In the genomic region with DNA sequence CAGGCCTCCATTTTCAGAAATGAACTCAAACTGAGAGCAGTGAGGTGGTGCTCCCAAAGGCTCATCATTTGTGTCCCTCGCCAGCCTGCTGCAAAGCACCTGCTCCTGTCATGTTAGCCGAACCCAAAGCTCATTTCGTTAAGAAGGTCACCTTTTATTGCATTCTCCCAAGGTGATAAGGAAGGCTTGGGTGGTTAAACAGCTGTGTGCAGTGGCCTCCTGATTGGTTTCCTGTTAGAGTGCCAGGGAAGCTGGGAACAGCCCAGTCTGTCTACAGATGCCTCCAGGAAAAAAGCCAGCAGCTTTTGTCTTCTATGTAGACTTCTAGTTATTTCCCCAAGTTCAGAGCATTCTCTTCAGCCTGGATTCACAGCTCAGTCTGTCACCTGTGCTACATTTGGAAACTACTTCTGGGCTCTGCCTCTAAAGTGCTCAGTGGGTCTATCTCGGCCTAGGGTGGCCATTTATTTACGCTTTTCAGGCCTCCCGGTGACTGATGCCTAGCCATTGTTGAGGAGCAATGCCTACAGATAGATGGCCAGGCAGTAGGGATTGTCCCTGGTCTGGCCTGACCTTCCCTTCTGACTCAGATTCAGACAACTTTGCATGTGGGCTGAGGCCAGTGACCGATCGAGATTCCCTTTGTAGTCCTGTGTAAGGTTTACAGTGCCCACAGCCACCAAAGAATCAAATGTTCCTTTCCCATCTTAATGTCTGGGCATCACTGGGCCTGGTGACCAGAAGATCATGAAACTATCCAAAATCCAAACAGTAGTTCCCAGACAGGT, we compare ENCODE assay signal across 27 mouse cellular contexts. TPM values are rescaled to one million over a fixed set of nuclear protein-coding genes. Genes with fewer than 3 reads are reported as not detected.
DNase-seq lines count a peak whose midpoint lies in the region; ATAC-seq and TF ChIP-seq lines count a peak whose summit lies in the region.
"Had no signal": no experiment of that assay in that cellular context is flagged by ENCODE, and none has a peak within 500 bp of the region (broad histone marks: within the 10 kb centered on the region; RNA-seq: fewer than 3 reads in every experiment).

No protein-coding gene starts in this region.

- peaks cover 7% of the 10 kb centered on the region for H3K79me2 ChIP-seq in CH12.LX (replicated peaks; ENCODE audit: control insufficient read depth, extremely low read depth, insufficient read depth, poor library complexity, severe bottlenecking)

- 0 out of 2 replicates have a peak overlapping the region, but pooled peaks have one; percentile 59 for H3K27ac ChIP-seq in embryonic facial prominence, embryonic 12.5 days
- no peak overlapping the region for H3K27ac ChIP-seq in embryonic facial prominence, embryonic 10.5 days (replicated peaks)
- no peak overlapping the region for H3K27ac ChIP-seq in CH12.LX (ENCODE audit: insufficient read depth, low read depth)
- H3K27ac ChIP-seq in intestine, embryonic 16.5 days (ENCODE audit: low read length): no peak overlapping the region
- H3K27ac ChIP-seq in stomach, embryonic 16.5 days (ENCODE audit: low read length): 0 out of 2 replicates have a peak overlapping the region, but pooled peaks have one; percentile 35
- H3K27ac ChIP-seq in forebrain, embryonic 16.5 days (ENCODE audit: low read length): no peak overlapping the region
- no peak overlapping the region for H3K27ac ChIP-seq in layer of hippocampus, adult 2 months
- H3K27ac ChIP-seq: forebrain, embryonic 13.5 days; gastrocnemius, adult 2 months; heart, embryonic 10.5 days; heart, embryonic 13.5 days; hindbrain, embryonic 14.5 days had no signal

- no peak for TF ChIP-seq CTCF in CH12.LX (conservative IDR thresholded peaks at IDR 0.05 in 1 of 2, IDR thresholded peaks at IDR 0.05 in 1 of 2; ENCODE audit: low read depth in 2 of 2, low read length in 2 of 2)
- TF ChIP-seq CTCF in layer of hippocampus, adult 2 months (conservative IDR thresholded peaks at IDR 0.05): no peak

- no peak for DNase-seq in embryonic facial prominence, embryonic 10.5 days (ENCODE audit: low spot score)
- no peak for DNase-seq in CH12.LX (ENCODE audit: extremely low read depth)
- DNase-seq in gastrocnemius, postnatal 25 days: no peak
- DNase-seq in layer of hippocampus, adult 2 months (ENCODE audit: low spot score in 2 of 2): no peak
- DNase-seq: adrenal gland, postnatal 10 days; adrenal gland, postnatal 36 days; cerebellum, adult 11 months; cerebellum, adult 2 months; cerebellum, adult 9-11 months; cerebellum, postnatal 25 days; forebrain, postnatal 0 days; gastrocnemius, adult 2 months; gastrocnemius, postnatal 14 days; heart, adult 18-20 months; heart, postnatal 14 days; heart, postnatal 4 days had no signal

- no peak overlapping the region for H3K9ac ChIP-seq in embryonic facial prominence, embryonic 12.5 days
- no peak overlapping the region for H3K9ac ChIP-seq in CH12.LX (ENCODE audit: insufficient read depth, low read depth)
- peak overlapping the region; percentile 42; the same call in 1 of the 2 replicates for H3K9ac ChIP-seq in intestine, embryonic 16.5 days (ENCODE audit: low read depth, low read length)
- H3K9ac ChIP-seq in stomach, embryonic 16.5 days (ENCODE audit: low read length): no peak overlapping the region
- H3K9ac ChIP-seq in forebrain, embryonic 16.5 days (replicated peaks; ENCODE audit: low read depth, low read length): no peak overlapping the region
- H3K9ac ChIP-seq: forebrain, embryonic 13.5 days; forebrain, postnatal 0 days; heart, embryonic 13.5 days; hindbrain, embryonic 14.5 days had no signal

- no peak for TF ChIP-seq RAD21 in CH12.LX (IDR thresholded peaks at IDR 0.05; ENCODE audit: low read depth, low read length)

- H3K9me3 ChIP-seq in embryonic facial prominence, embryonic 12.5 days: no peaks in the 10 kb centered on the region
- no peaks in the 10 kb centered on the region for H3K9me3 ChIP-seq in embryonic facial prominence, embryonic 10.5 days
- H3K9me3 ChIP-seq in CH12.LX (replicated peaks; ENCODE audit: low read length): no peaks in the 10 kb centered on the region
- no peaks in the 10 kb centered on the region for H3K9me3 ChIP-seq in intestine, embryonic 16.5 days (ENCODE audit: control insufficient read depth, low read length)
- H3K9me3 ChIP-seq in stomach, embryonic 16.5 days (replicated peaks; ENCODE audit: control insufficient read depth, low read length): no peaks in the 10 kb centered on the region
- H3K9me3 ChIP-seq in forebrain, embryonic 16.5 days (ENCODE audit: control insufficient read depth, low read length): no peaks in the 10 kb centered on the region
- H3K9me3 ChIP-seq: forebrain, embryonic 10.5 days; forebrain, embryonic 13.5 days; G1E; heart, embryonic 10.5 days; heart, embryonic 13.5 days had no signal

- H3K4me1 ChIP-seq in embryonic facial prominence, embryonic 12.5 days: peaks cover 25% of the 10 kb centered on the region
- H3K4me1 ChIP-seq in embryonic facial prominence, embryonic 10.5 days: peaks cover 42% of the 10 kb centered on the region
- peaks cover 12 to 30% of the 10 kb centered on the region in 2 experiments for H3K4me1 ChIP-seq in CH12.LX (ENCODE audit: control insufficient read depth in 1 of 2, insufficient read depth in 2 of 2)
- H3K4me1 ChIP-seq in intestine, embryonic 16.5 days (ENCODE audit: control insufficient read depth, insufficient read depth, low read length): peaks cover 19% of the 10 kb centered on the region
- peaks cover 27% of the 10 kb centered on the region for H3K4me1 ChIP-seq in stomach, embryonic 16.5 days (ENCODE audit: control insufficient read depth, insufficient read depth, low read length)
- peaks cover 18% of the 10 kb centered on the region for H3K4me1 ChIP-seq in forebrain, embryonic 16.5 days (replicated peaks; ENCODE audit: control insufficient read depth, insufficient read depth, low read length)

- H3K36me3 ChIP-seq in embryonic facial prominence, embryonic 12.5 days: no peaks in the 10 kb centered on the region
- H3K36me3 ChIP-seq in embryonic facial prominence, embryonic 10.5 days (replicated peaks): peaks cover 15% of the 10 kb centered on the region
- H3K36me3 ChIP-seq in CH12.LX (replicated peaks in 1 of 2; ENCODE audit: control insufficient read depth in 1 of 2, insufficient read depth in 1 of 2, low read length in 1 of 2): peaks cover 0 to 56% of the 10 kb centered on the region in 2 experiments
- no peaks in the 10 kb centered on the region for H3K36me3 ChIP-seq in intestine, embryonic 16.5 days (ENCODE audit: control insufficient read depth, insufficient read depth, low read length)
- H3K36me3 ChIP-seq in stomach, embryonic 16.5 days (ENCODE audit: control insufficient read depth, insufficient read depth, low read length): no peaks in the 10 kb centered on the region
- H3K36me3 ChIP-seq in forebrain, embryonic 16.5 days (ENCODE audit: control insufficient read depth, insufficient read depth): no peaks in the 10 kb centered on the region

- ATAC-seq in embryonic facial prominence, embryonic 12.5 days (ENCODE audit: insufficient number of reproducible peaks, insufficient read depth, low FRiP score, low TSS enrichment): no peak
- ATAC-seq in intestine, embryonic 16.5 days: peak; percentile 81
- no peak for ATAC-seq in stomach, embryonic 16.5 days (ENCODE audit: insufficient read depth, low FRiP score)
- ATAC-seq in forebrain, embryonic 16.5 days: no peak
- ATAC-seq: forebrain, embryonic 13.5 days; forebrain, postnatal 0 days; Patski had no signal

- H3K4me2 ChIP-seq in embryonic facial prominence, embryonic 12.5 days (replicated peaks): no peak overlapping the region
- H3K4me2 ChIP-seq in CH12.LX (ENCODE audit: insufficient read depth, low read depth, poor library complexity, severe bottlenecking): peak overlapping the region; percentile 45
- no peak overlapping the region for H3K4me2 ChIP-seq in intestine, embryonic 16.5 days (ENCODE audit: low read depth, low read length)
- no peak overlapping the region for H3K4me2 ChIP-seq in stomach, embryonic 16.5 days (ENCODE audit: low read depth, low read length)
- H3K4me2 ChIP-seq in forebrain, embryonic 16.5 days (ENCODE audit: low read length): no peak overlapping the region
- H3K4me2 ChIP-seq: forebrain, embryonic 13.5 days; heart, embryonic 13.5 days; hindbrain, embryonic 14.5 days had no signal

- no peak for TF ChIP-seq POLR2A in CH12.LX (IDR thresholded peaks at IDR 0.05; ENCODE audit: low read depth, low read length)

- no peak overlapping the region for H3K4me3 ChIP-seq in embryonic facial prominence, embryonic 12.5 days
- H3K4me3 ChIP-seq in embryonic facial prominence, embryonic 10.5 days: no peak overlapping the region
- no peak overlapping the region for H3K4me3 ChIP-seq in CH12.LX (replicated peaks in 1 of 3; ENCODE audit: low read depth in 2 of 3, low read length in 2 of 3, poor library complexity in 1 of 3)
- no peak overlapping the region for H3K4me3 ChIP-seq in intestine, embryonic 16.5 days (ENCODE audit: low read length)
- H3K4me3 ChIP-seq in stomach, embryonic 16.5 days (replicated peaks; ENCODE audit: low read length): no peak overlapping the region
- no peak overlapping the region for H3K4me3 ChIP-seq in forebrain, embryonic 16.5 days (replicated peaks; ENCODE audit: low read length)
- no peak overlapping the region for H3K4me3 ChIP-seq in layer of hippocampus, adult 2 months
- H3K4me3 ChIP-seq: forebrain, embryonic 10.5 days; forebrain, embryonic 13.5 days; gastrocnemius, adult 2 months; heart, embryonic 10.5 days; heart, embryonic 13.5 days had no signal

- peaks cover 2% of the 10 kb centered on the region; the same call in 1 of the 2 replicates for H3K27me3 ChIP-seq in embryonic facial prominence, embryonic 12.5 days
- H3K27me3 ChIP-seq in embryonic facial prominence, embryonic 10.5 days (replicated peaks; ENCODE audit: low read depth, poor library complexity, severe bottlenecking): peaks cover 7% of the 10 kb centered on the region; the same call in 1 of the 2 replicates
- peaks cover 17% of the 10 kb centered on the region for H3K27me3 ChIP-seq in CH12.LX (replicated peaks)
- no peaks in the 10 kb centered on the region for H3K27me3 ChIP-seq in intestine, embryonic 16.5 days (replicated peaks; ENCODE audit: control insufficient read depth, insufficient read depth, low read length)
- H3K27me3 ChIP-seq in stomach, embryonic 16.5 days (ENCODE audit: control insufficient read depth, insufficient read depth, low read length): no peaks in the 10 kb centered on the region
- peaks cover 8% of the 10 kb centered on the region for H3K27me3 ChIP-seq in forebrain, embryonic 16.5 days (replicated peaks; ENCODE audit: control insufficient read depth, insufficient read depth, low read length)
- H3K27me3 ChIP-seq: Patski had no signal

- WGBS in embryonic facial prominence, embryonic 12.5 days: 84% methylated on average over 8 of the region's 8 CpGs
- WGBS in embryonic facial prominence, embryonic 10.5 days: 87% methylated on average over 8 of the region's 8 CpGs
- WGBS in intestine, embryonic 16.5 days: 73% methylated on average over 8 of the region's 8 CpGs
- WGBS in stomach, embryonic 16.5 days: 74% methylated on average over 8 of the region's 8 CpGs
- WGBS in forebrain, embryonic 16.5 days: 87% methylated on average over 8 of the region's 8 CpGs

- in situ Hi-C loops in CH12.LX (cut with MboI; ENCODE audit: low pct_ligation_motif_present, low pct_unique_long_range_greater_than_20kb, low sequenced_read_pairs): loop anchor here (10.0 kb wide), 1 partner anchor 891 kb away; no protein-coding TSS in a partner anchor

- dilution Hi-C loops in CH12.LX (cut with MboI; ENCODE audit: extremely low pct_ligation_motif_present, extremely low pct_unique_long_range_greater_than_20kb, low sequenced_read_pairs): no loop called here

- peak; percentile 66 for TF ChIP-seq EP300 in CH12.LX (IDR thresholded peaks at IDR 0.05; ENCODE audit: low read length)

RNA-seq across cellular contexts. Expression of a gene that starts 2.9 kb away (rescaled TPM):
- polyA plus RNA-seq in embryonic facial prominence, embryonic 12.5 days (2016; fragmentation: Nextera tagmentation; extraction: Ambion mirVana): 48.4 and 50.4 TPM in 2 replicates
- polyA plus RNA-seq in embryonic facial prominence, embryonic 10.5 days (2016; fragmentation: Nextera tagmentation; extraction: Ambion mirVana): 52.9 and 55.0 TPM in 2 replicates
- total RNA-seq in CH12.LX (2012; rRNA removed) (42.8 and 43.0 TPM in 2 replicates), CH12.LX (2014; rRNA removed) (54.6 and 56.4 TPM in 2 replicates)
- polyA plus RNA-seq in CH12.LX (2012; ENCODE audit: insufficient read length, low read depth): 77.1 and 77.3 TPM in 2 replicates
- polyA plus RNA-seq in intestine, embryonic 16.5 days (2015; fragmentation: Nextera tagmentation; extraction: Ambion mirVana): 81.6 and 86.6 TPM in 2 replicates
- 56.1 and 57.0 TPM in 2 replicates for polyA plus RNA-seq in stomach, embryonic 16.5 days (2015; fragmentation: Nextera tagmentation; extraction: Ambion mirVana)
- 10 to 100 TPM; 24.0 to 24.6 TPM for total RNA-seq in gastrocnemius, postnatal 25 days (2021)
- polyA plus RNA-seq in forebrain, embryonic 16.5 days (2015; fragmentation: Nextera tagmentation; extraction: Ambion mirVana): 36.7 and 38.3 TPM in 2 replicates
- 10 to 100 TPM; 33.1 to 35.8 TPM for total RNA-seq in layer of hippocampus, adult 2 months (2021)

RNA-seq across cellular contexts. Expression of a gene that starts 8.1 kb away (rescaled TPM):
- polyA plus RNA-seq in embryonic facial prominence, embryonic 12.5 days (2016; fragmentation: Nextera tagmentation; extraction: Ambion mirVana): 38.1 and 39.2 TPM in 2 replicates
- 21.1 and 23.5 TPM in 2 replicates for polyA plus RNA-seq in embryonic facial prominence, embryonic 10.5 days (2016; fragmentation: Nextera tagmentation; extraction: Ambion mirVana)
- total RNA-seq in CH12.LX (2012; rRNA removed) (0.08 and 0.38 TPM in 2 replicates), CH12.LX (2014; rRNA removed) (not detected in 2 replicates)
- polyA plus RNA-seq in CH12.LX (2012; ENCODE audit: insufficient read length, low read depth): not detected in 2 replicates
- polyA plus RNA-seq in intestine, embryonic 16.5 days (2015; fragmentation: Nextera tagmentation; extraction: Ambion mirVana): 4.7 and 4.8 TPM in 2 replicates
- 13.7 and 13.8 TPM in 2 replicates for polyA plus RNA-seq in stomach, embryonic 16.5 days (2015; fragmentation: Nextera tagmentation; extraction: Ambion mirVana)
- total RNA-seq in gastrocnemius, postnatal 25 days (2021): 1 to 10 TPM in 1 of 2 experiments, under 1 TPM in 1; 0.69 to 1.4 TPM
- 21.5 and 29.7 TPM in 2 replicates for polyA plus RNA-seq in forebrain, embryonic 16.5 days (2015; fragmentation: Nextera tagmentation; extraction: Ambion mirVana)
- 100 to 1,000 TPM; 101 to 108 TPM for total RNA-seq in layer of hippocampus, adult 2 months (2021)

RNA-seq across cellular contexts. Expression of a gene that starts 27.2 kb away (rescaled TPM):
- 141 and 143 TPM in 2 replicates for polyA plus RNA-seq in embryonic facial prominence, embryonic 12.5 days (2016; fragmentation: Nextera tagmentation; extraction: Ambion mirVana)
- 142 and 143 TPM in 2 replicates for polyA plus RNA-seq in embryonic facial prominence, embryonic 10.5 days (2016; fragmentation: Nextera tagmentation; extraction: Ambion mirVana)
- total RNA-seq in CH12.LX (2012; rRNA removed) (47.2 and 54.4 TPM in 2 replicates), CH12.LX (2014; rRNA removed) (13.7 and 14.5 TPM in 2 replicates)
- polyA plus RNA-seq in CH12.LX (2012; ENCODE audit: insufficient read length, low read depth): 101 and 105 TPM in 2 replicates
- polyA plus RNA-seq in intestine, embryonic 16.5 days (2015; fragmentation: Nextera tagmentation; extraction: Ambion mirVana): 68.6 and 75.2 TPM in 2 replicates
- polyA plus RNA-seq in stomach, embryonic 16.5 days (2015; fragmentation: Nextera tagmentation; extraction: Ambion mirVana): 74.4 and 81.2 TPM in 2 replicates
- 10 to 100 TPM; 27.4 to 30.6 TPM for total RNA-seq in gastrocnemius, postnatal 25 days (2021)
- 143 and 156 TPM in 2 replicates for polyA plus RNA-seq in forebrain, embryonic 16.5 days (2015; fragmentation: Nextera tagmentation; extraction: Ambion mirVana)
- 10 to 100 TPM; 67.3 to 75.0 TPM for total RNA-seq in layer of hippocampus, adult 2 months (2021)

Comparison
In these comparisons a context has a peak if more than half of its experiments do, and no peak if none do; other contexts are left out.
1. H3K27ac ChIP-seq: peak in embryonic facial prominence, embryonic 12.5 days (single experiment) and stomach, embryonic 16.5 days (single experiment); none in embryonic facial prominence, embryonic 10.5 days (single experiment), CH12.LX (single experiment), intestine, embryonic 16.5 days (single experiment), forebrain, embryonic 16.5 days (single experiment) and layer of hippocampus, adult 2 months (single experiment).